Mouse (Mus musculus): ENCODE measurements around the gene Mettl27.

- TF ChIP-seq CTCF (IDR thresholded peaks at IDR 0.05; ENCODE audit: low read depth) (no peak), EP300 (IDR thresholded peaks at IDR 0.05; ENCODE audit: low read depth) (no peak)
These were observed 9.0 kb upstream of the Mettl27 start for GRCm38 (mm10) chr5:134923141-134923540.
